Mouse (Mus musculus) intestine, embryonic 15.5 days (tissue): ENCODE measurements around the gene Nmb. TPM values are rescaled to one million over a fixed set of nuclear protein-coding genes. Genes with fewer than 3 reads are reported as not detected.

Experiments used
- ATAC-seq: fragments of 200-750 bp; cut with Nextera tagmentation; 2 replicates; pipeline ENCODE4 v1.8.0; 2017; ENCODE audit warnings: moderate TSS enrichment, moderate library complexity
- H3K27ac ChIP-seq: fragments of 300-500 bp; sonication (generic); 2 replicates; pipeline ENCODE4 v1.5.1; 2015; ENCODE audit warnings: mild to moderate bottlenecking, inconsistent platforms
- H3K27me3 ChIP-seq: fragments of 300-500 bp; sonication (generic); replicated peaks from 2 replicates; pipeline ENCODE4 v1.6.1; 2015; ENCODE audit warnings: inconsistent platforms
- H3K36me3 ChIP-seq: fragments of 300-500 bp; sonication (generic); 2 replicates; pipeline ENCODE4 v1.6.1; 2015; ENCODE audit warnings: inconsistent platforms
- H3K4me1 ChIP-seq: fragments of 300-500 bp; sonication (generic); replicated peaks from 2 replicates; pipeline ENCODE4 v1.6.1; 2015; ENCODE audit warnings: inconsistent platforms
- H3K4me2 ChIP-seq: fragments of 300-500 bp; sonication (generic); replicated peaks from 2 replicates; pipeline ENCODE4 v1.6.1; 2015; ENCODE audit warnings: mild to moderate bottlenecking, inconsistent platforms
- H3K4me3 ChIP-seq: fragments of 300-500 bp; sonication (generic); replicated peaks from 2 replicates; pipeline ENCODE4 v1.5.1; 2015; ENCODE audit warnings: inconsistent platforms
- H3K9ac ChIP-seq: fragments of 300-500 bp; sonication (generic); 2 replicates; pipeline ENCODE4 v1.6.1; 2015; ENCODE audit warnings: inconsistent platforms
- H3K9me3 ChIP-seq: fragments of 300-500 bp; sonication (generic); 2 replicates; pipeline ENCODE4 v1.6.1; 2016; ENCODE audit warnings: inconsistent platforms
- WGBS: fragments of 180-500 bp; shearing (Covaris S2); methylation state at CpG from one replicate; pipeline ENCODE4 v1.1.7; 2015; 5-methylcytosine and 5-hydroxymethylcytosine counted together
- polyA plus RNA-seq: library from polyadenylated mRNA; unstranded; fragments of >200 nt; fragmentation: Nextera tagmentation; extraction: Ambion mirVana; gene quantifications from 2 replicates; pipeline ENCODE4 v1.2.1, GENCODE M21; 2015

Gene Nmb
- polyA plus RNA-seq, 1 experiment from 2014 or later: 4.5 TPM

DNA sequence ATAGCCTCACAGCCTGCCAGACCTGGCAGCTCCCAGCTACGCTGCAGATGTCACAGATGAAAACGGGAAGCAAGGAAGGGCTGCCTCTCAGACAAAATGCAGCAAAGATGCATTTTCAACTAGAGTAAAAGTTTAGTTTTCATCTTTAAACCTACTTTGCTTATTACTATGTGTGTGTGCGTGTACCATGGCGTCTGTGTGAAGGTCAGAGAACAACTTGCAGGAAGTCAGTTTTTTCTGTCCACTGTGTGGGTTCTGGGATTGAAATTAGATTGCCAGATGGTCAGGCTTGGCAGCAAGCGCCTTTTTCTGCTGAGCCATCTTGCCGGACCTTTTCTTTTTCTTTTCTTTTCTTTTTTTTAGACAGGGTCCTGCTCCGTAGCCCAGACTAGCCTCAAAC is 10.7 kb downstream of the Nmb start:
- Histone ChIP-seq H3K27me3 (no peaks in the 10 kb centered on the region), H3K27ac (no peak overlapping the region), H3K4me3 (no peak overlapping the region), H3K4me2 (no peak overlapping the region), H3K4me1 (peaks cover 5% of the 10 kb centered on the region), H3K9me3 (no peaks in the 10 kb centered on the region), H3K36me3 (peaks cover 37% of the 10 kb centered on the region), H3K9ac (no peak overlapping the region)
- no peak for ATAC-seq
- WGBS: 79% methylated on average over 7 of the region's 7 CpGs

DNA sequence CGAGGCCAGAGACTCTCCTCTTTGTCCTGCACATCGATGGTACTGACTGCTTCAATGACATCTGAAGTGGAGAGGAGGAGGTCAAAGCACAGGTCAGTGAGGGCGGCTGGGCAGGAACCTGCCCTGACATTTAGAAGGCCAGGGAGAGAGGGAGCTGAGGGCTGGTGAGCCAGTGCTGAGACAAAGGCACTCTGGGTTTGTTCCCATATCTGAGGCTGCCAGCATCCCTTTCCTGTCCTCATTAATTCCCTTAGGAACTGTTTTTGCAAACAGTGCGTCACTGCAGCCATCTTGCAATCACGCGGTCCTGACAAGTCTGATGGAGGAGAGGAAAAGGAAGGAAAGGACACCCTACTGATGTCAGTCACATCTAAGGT is 11.1 kb downstream of the Nmb start:
- Histone ChIP-seq H3K9ac (no peak overlapping the region), H3K4me3 (no peak overlapping the region), H3K9me3 (no peaks in the 10 kb centered on the region), H3K4me2 (no peak overlapping the region), H3K27ac (no peak overlapping the region), H3K36me3 (peaks cover 37% of the 10 kb centered on the region), H3K4me1 (peaks cover 8% of the 10 kb centered on the region), H3K27me3 (no peaks in the 10 kb centered on the region)
- WGBS: 76% methylated on average over 6 of the region's 6 CpGs
- ATAC-seq: no peak

DNA sequence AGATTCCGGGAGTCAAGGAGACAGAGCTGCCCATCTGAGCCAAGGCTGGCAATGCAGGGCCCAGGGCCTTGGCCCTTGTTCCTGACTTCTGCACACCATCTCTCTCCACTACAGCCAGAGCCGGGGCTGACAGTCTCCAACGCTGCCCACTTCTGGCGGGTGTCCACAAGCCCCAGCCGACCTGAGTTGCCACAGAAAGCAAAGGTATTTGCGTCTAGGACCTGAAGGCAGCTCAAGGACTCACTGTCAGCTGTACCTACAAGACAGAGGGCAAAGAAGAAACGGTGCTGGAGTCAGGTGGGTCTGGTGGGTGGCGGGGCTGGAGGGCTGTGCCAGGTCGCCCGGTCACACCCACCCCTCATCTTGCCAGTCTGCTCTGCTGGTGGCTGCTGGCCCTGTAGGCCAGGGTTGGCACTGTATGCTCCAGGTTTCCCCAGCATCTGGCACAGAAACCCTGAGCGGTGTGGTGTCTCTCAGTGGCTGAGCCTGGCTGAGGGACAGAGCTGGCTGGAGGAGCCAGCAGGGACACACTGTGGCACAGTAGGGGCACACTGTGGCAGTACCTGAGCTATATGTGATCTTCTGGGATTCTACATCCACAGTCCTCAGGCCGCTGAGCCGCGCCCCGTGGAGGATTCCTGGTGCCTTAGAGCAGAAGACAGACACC is 11.7 kb downstream of the Nmb start:
- ATAC-seq: no peak
- Histone ChIP-seq H3K9me3 (no peaks in the 10 kb centered on the region), H3K4me1 (peaks cover 8% of the 10 kb centered on the region), H3K27ac (no peak overlapping the region), H3K4me3 (no peak overlapping the region), H3K27me3 (no peaks in the 10 kb centered on the region), H3K4me2 (no peak overlapping the region), H3K9ac (no peak overlapping the region), H3K36me3 (peaks cover 38% of the 10 kb centered on the region)
- WGBS: 91% methylated on average over 15 of the region's 15 CpGs

GRCm38 (mm10) chr7:80889841-80890241 is 15.0 kb downstream of the Nmb start:
- H3K9ac ChIP-seq: no peak overlapping the region
- H3K4me3 ChIP-seq: no peak overlapping the region
- peaks cover 8% of the 10 kb centered on the region for H3K4me1 ChIP-seq
- peaks cover 26% of the 10 kb centered on the region for H3K36me3 ChIP-seq
- no peaks in the 10 kb centered on the region for H3K9me3 ChIP-seq
- no peaks in the 10 kb centered on the region for H3K27me3 ChIP-seq
- no peak overlapping the region for H3K4me2 ChIP-seq
- WGBS: 71% methylated on average over 13 of the region's 13 CpGs
- H3K27ac ChIP-seq: peak overlapping the region; percentile 48; the same call in 1 of the 2 replicates
- ATAC-seq: no peak

DNA sequence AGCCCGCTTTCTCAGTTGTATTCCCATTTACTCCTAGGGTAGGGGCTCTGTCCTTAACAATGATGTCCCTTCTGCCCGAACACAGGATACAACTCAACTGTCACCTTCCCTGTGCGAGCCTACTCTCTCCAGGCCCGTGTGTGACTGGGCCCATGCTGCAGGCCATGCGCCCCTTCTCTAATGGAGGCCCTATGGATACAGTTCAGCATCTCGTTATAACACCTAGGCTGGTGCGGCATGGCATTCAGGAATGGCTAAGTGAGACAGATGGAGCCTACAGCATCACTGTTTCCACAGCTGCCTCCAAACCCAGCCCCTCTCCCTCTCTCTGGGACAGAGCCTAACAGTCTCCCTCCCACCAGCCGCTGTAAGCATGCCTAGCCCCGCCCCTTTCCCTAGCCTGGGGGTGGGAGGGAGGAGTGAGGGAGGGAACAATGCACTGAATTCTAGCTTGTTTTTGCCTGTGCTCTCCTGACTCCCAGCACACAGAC is 15.8 kb downstream of the Nmb start:
- ATAC-seq: peak; percentile 79
- H3K27ac ChIP-seq: peak overlapping the region; percentile 48; the same call in 1 of the 2 replicates
- WGBS: 41% methylated on average over 9 of the region's 9 CpGs

DNA sequence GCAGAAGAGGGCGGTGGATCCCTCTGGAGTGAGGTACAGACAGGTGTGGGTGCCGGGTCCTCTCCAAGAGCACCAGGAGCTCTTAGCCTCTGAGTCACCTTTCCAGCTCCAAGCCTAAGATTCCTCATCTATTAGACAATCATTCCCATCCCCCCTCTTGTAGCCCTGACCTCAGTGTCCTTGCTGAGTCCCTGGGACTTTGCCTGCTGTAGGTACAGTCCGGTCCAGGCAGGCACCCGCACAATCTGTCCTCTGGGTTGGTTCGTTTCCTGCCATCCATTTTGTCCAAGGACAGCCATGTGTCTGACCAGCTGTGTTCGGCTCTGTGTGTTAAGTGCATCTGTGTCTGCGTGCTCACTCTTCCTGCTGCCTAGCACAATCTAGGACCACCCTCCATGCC is 16.3 kb downstream of the Nmb start:
- peak; percentile 13 for ATAC-seq
- Histone ChIP-seq H3K4me2 (no peak overlapping the region), H3K27me3 (no peaks in the 10 kb centered on the region), H3K9me3 (no peaks in the 10 kb centered on the region), H3K4me1 (peaks cover 8% of the 10 kb centered on the region), H3K4me3 (no peak overlapping the region), H3K9ac (no peak overlapping the region), H3K27ac (peak overlapping the region; percentile 48; the same call in 1 of the 2 replicates), H3K36me3 (peaks cover 26% of the 10 kb centered on the region)
- 68% methylated on average over 7 of the region's 7 CpGs for WGBS

More for the DNA sequence above, 15.8 kb downstream of the Nmb start:
- Histone ChIP-seq H3K36me3 (peaks cover 26% of the 10 kb centered on the region), H3K4me3 (no peak overlapping the region; the same call in 1 of the 2 replicates), H3K27me3 (no peaks in the 10 kb centered on the region), H3K9me3 (no peaks in the 10 kb centered on the region), H3K9ac (no peak overlapping the region), H3K4me2 (no peak overlapping the region), H3K4me1 (peaks cover 8% of the 10 kb centered on the region)

DNA sequence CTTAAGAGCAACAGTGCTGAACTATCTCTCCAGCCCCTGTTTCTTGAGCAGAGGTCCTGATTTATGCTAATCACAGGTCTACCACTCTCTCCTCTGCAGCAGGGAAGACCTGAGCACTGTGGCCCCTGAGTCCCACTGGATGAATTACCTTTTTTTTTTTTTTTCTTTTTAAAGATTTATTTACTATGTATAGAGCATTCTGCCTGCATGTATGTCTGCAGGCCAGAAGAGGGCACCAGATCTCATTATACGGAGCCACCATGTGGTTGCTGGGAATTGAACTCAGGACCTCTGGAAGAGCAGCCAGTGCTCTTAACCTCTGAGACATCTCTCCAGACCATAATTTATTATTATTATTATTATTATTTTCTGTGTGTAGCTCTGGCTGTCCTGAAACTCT is 19.2 kb downstream of the Nmb start:
- Histone ChIP-seq H3K9me3 (no peaks in the 10 kb centered on the region), H3K4me2 (no peak overlapping the region), H3K4me1 (peaks cover 8% of the 10 kb centered on the region), H3K4me3 (no peak overlapping the region), H3K9ac (no peak overlapping the region), H3K27me3 (no peaks in the 10 kb centered on the region), H3K27ac (no peak overlapping the region), H3K36me3 (0 out of 2 replicates have a peak, but pooled peaks cover 2% of the 10 kb centered on the region)
- no peak for ATAC-seq
- WGBS: 19% methylated on average over 1 of the region's 1 CpGs

GRCm38 (mm10) chr7:80882830-80883505 is 21.9 kb downstream of the Nmb start:
- Histone ChIP-seq H3K27me3 (no peaks in the 10 kb centered on the region), H3K9ac (no peak overlapping the region), H3K9me3 (no peaks in the 10 kb centered on the region), H3K36me3 (no peaks in the 10 kb centered on the region), H3K4me2 (peak overlapping the region; percentile 56), H3K4me3 (peak overlapping the region; percentile 21; the same call in 1 of the 2 replicates), H3K27ac (no peak overlapping the region), H3K4me1 (no peaks in the 10 kb centered on the region)
- ATAC-seq: peak; percentile 90
- WGBS: 20% methylated on average over 14 of the region's 14 CpGs

GRCm38 (mm10) chr7:80875727-80876126 is 29.1 kb downstream of the Nmb start:
- Histone ChIP-seq H3K27ac (no peak overlapping the region), H3K4me2 (no peak overlapping the region), H3K9ac (no peak overlapping the region), H3K27me3 (no peaks in the 10 kb centered on the region), H3K9me3 (no peaks in the 10 kb centered on the region), H3K36me3 (peaks cover 30% of the 10 kb centered on the region), H3K4me3 (no peak overlapping the region), H3K4me1 (no peaks in the 10 kb centered on the region)
- no peak for ATAC-seq
- WGBS: 57% methylated on average over 37 of the region's 37 CpGs

DNA sequence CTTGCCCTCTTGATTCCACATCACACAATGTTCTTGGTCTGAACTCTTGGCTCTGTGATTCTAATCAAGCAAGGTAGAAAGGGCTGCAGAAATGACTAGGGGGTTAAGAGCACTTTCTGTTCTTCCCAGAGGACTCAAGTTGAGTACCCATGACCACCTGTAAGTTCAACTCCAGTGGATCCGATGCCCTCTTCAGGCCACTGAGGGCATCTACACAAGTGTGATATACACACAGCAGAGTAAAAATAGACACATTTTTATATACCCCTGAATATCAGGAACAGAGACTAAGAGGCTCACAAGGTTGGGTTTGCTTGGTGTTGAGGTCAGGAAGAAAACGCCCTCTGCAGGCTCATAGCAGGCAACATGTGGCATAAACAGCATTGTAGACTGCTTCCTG is 31.2 kb downstream of the Nmb start:
- Histone ChIP-seq H3K27ac (no peak overlapping the region), H3K9ac (no peak overlapping the region), H3K36me3 (peaks cover 33% of the 10 kb centered on the region), H3K4me2 (no peak overlapping the region), H3K4me1 (no peaks in the 10 kb centered on the region), H3K4me3 (no peak overlapping the region), H3K9me3 (no peaks in the 10 kb centered on the region), H3K27me3 (no peaks in the 10 kb centered on the region)
- 92% methylated on average over 2 of the region's 2 CpGs for WGBS
- ATAC-seq: no peak

DNA sequence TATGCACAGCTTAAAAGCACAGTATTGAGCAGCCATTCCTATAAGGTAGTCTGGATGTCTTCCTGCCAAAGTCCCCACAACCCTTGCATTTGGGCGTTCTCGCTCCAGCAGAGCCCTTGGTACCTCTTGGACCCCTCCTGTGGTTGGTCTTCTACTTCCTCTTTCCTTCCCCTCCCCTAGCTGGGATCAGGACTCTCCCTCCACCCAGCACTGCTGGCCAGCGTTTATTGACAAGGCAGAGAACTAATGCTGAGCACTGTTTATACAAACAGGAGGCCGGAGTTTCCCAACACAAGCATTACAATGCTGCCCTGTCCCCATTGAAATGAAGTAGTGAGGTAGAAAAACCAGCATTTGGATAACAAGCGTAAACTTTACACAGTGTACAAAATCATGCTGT is 31.8 kb downstream of the Nmb start:
- Histone ChIP-seq H3K4me2 (no peak overlapping the region), H3K27me3 (no peaks in the 10 kb centered on the region), H3K4me1 (no peaks in the 10 kb centered on the region), H3K27ac (no peak overlapping the region), H3K36me3 (peaks cover 36% of the 10 kb centered on the region), H3K4me3 (no peak overlapping the region), H3K9ac (no peak overlapping the region), H3K9me3 (no peaks in the 10 kb centered on the region)
- 76% methylated on average over 5 of the region's 5 CpGs for WGBS
- no peak for ATAC-seq

GRCm38 (mm10) chr7:80868686-80869085 is 36.2 kb downstream of the Nmb start:
- H3K9ac ChIP-seq: no peak overlapping the region
- no peak overlapping the region for H3K4me2 ChIP-seq
- WGBS: 92% methylated on average over 2 of the region's 2 CpGs
- H3K36me3 ChIP-seq: peaks cover 24% of the 10 kb centered on the region
- peaks cover 14% of the 10 kb centered on the region for H3K4me1 ChIP-seq
- H3K27ac ChIP-seq: no peak overlapping the region
- H3K9me3 ChIP-seq: no peaks in the 10 kb centered on the region
- H3K4me3 ChIP-seq: no peak overlapping the region
- ATAC-seq: no peak
- H3K27me3 ChIP-seq: no peaks in the 10 kb centered on the region
